Mouse (Mus musculus) midbrain, embryonic 10.5 days (tissue): ENCODE data around the gene Hist1h3d. TPM values are rescaled to one million over a fixed set of nuclear protein-coding genes. Genes with fewer than 3 reads are reported as not detected.
"Not testable (repeated sequence)": the region's sequence is repeated elsewhere in the genome, so short reads cannot be mapped to it uniquely, and the experiment has no call there.

Source experiments
- DNase-seq: peaks from one replicate; pipeline ENCODE4 v3.0.0-alpha.2; 2017; ENCODE audit warnings: low spot score
- H3K27ac ChIP-seq: fragments of 300-500 bp; sonication (generic); replicated peaks from 2 replicates; pipeline ENCODE4 v1.5.1; 2016; ENCODE audit warnings: mild to moderate bottlenecking
- H3K27me3 ChIP-seq: fragments of 300-500 bp; sonication (generic); 2 replicates; pipeline ENCODE4 v1.6.1; 2016; ENCODE audit warnings: low read depth, mild to moderate bottlenecking; ENCODE audit not compliant: poor library complexity, severe bottlenecking
- H3K36me3 ChIP-seq: fragments of 300-500 bp; sonication (generic); 2 replicates; pipeline ENCODE4 v1.6.1; 2016; ENCODE audit warnings: mild to moderate bottlenecking, moderate library complexity
- H3K4me1 ChIP-seq: fragments of 300-500 bp; sonication (generic); 2 replicates; pipeline ENCODE4 v1.6.1; 2016
- H3K4me3 ChIP-seq: fragments of 300-500 bp; sonication (generic); 2 replicates; pipeline ENCODE4 v1.5.1; 2016; ENCODE audit warnings: mild to moderate bottlenecking, moderate library complexity
- H3K9me3 ChIP-seq: fragments of 300-500 bp; sonication (generic); replicated peaks from 2 replicates; pipeline ENCODE4 v1.6.1; 2016; ENCODE audit warnings: mild to moderate bottlenecking
- WGBS: fragments of 180-500 bp; shearing (Covaris S2); methylation state at CpG from one replicate; pipeline ENCODE4 v1.1.7; 2016; 5-methylcytosine and 5-hydroxymethylcytosine counted together
- polyA plus RNA-seq: library from polyadenylated mRNA; unstranded; fragments of >200 nt; fragmentation: Nextera tagmentation; extraction: Ambion mirVana; gene quantifications from 2 replicates; pipeline ENCODE4 v1.2.1, GENCODE M21; 2016

Gene Hist1h3d
- polyA plus RNA-seq, 1 experiment from 2014 or later, result 10.8 TPM

DNA sequence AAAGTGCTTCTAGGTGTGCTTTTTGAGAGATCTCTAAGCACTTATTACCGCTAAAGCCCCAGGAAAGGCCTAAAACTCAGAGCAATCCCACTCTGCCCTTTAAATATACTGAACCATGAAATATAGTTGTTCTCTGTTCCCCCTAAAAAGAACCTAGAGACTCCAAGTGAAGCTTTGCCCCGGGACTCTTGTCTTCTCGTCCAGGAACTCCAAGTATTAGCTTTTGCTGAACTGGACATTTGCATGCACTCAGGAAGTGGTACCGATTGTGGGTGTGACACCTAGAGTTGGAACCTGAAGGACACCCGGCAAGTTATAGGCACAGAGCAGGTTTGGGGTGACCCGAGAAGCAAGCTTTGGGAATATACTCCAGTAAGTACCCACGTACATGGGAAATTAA lies 15.6 kb downstream of the Hist1h3d start:
- Histone ChIP-seq H3K36me3 (no peaks in the 10 kb centered on the region), H3K4me3 (no peak overlapping the region), H3K27ac (no peak overlapping the region), H3K4me1 (peaks cover 9% of the 10 kb centered on the region), H3K27me3 (no peaks in the 10 kb centered on the region), H3K9me3 (no peaks in the 10 kb centered on the region; the same call in 1 of the 2 replicates)
- no peak for DNase-seq
- 97% methylated on average over 7 of the region's 7 CpGs for WGBS

DNA sequence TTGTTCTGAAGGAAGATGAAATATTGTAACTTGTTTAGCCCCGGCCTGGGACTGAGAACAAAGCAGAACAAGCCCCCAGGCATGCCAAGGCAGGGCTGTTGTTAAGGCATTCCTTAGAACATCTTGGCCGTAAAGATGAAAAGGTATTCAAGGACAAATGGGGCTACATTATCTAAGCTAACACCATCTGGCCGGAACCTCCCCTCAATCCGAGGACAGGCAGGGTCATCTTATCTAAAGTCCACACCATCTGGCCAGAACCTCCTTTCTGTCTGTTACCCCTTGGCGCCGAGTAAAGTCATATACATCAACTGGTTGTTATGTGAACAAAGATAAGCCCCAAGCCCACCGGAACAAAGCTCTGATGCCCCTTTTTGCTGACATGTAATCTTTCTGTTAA lies 16.3 kb downstream of the Hist1h3d start:
- H3K4me3 ChIP-seq, DNase-seq, H3K27ac ChIP-seq, H3K9me3 ChIP-seq, H3K4me1 ChIP-seq, H3K36me3 ChIP-seq, H3K27me3 ChIP-seq: not testable (repeated sequence)
- 92% methylated on average over 7 of the region's 7 CpGs for WGBS

DNA sequence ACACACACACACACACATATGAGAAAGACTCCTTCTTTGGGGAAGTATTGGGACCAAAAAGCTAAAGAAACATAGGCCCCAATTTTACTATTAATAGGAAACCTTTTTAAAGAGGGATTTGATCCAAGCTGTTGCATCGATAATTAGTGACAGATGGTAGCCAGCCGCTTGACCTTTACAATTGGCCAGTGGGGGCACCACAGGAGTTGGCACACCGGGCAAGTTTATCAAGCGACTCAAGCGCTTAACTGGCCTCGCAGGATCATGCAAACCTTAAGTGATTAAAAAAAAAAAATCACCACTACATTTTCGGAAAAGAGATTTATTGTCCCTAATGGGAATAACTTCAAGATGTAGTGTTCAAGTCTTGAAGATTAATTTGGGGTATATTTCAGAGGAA lies 17.1 kb downstream of the Hist1h3d start:
- H3K4me1 ChIP-seq, result no peaks in the 10 kb centered on the region
- H3K4me3 ChIP-seq, result no peak overlapping the region
- H3K27me3 ChIP-seq, result no peaks in the 10 kb centered on the region
- no peak for DNase-seq
- no peaks in the 10 kb centered on the region; the same call in 1 of the 2 replicates for H3K9me3 ChIP-seq
- no peak overlapping the region for H3K27ac ChIP-seq
- no peaks in the 10 kb centered on the region for H3K36me3 ChIP-seq
- 90% methylated on average over 7 of the region's 7 CpGs for WGBS

DNA sequence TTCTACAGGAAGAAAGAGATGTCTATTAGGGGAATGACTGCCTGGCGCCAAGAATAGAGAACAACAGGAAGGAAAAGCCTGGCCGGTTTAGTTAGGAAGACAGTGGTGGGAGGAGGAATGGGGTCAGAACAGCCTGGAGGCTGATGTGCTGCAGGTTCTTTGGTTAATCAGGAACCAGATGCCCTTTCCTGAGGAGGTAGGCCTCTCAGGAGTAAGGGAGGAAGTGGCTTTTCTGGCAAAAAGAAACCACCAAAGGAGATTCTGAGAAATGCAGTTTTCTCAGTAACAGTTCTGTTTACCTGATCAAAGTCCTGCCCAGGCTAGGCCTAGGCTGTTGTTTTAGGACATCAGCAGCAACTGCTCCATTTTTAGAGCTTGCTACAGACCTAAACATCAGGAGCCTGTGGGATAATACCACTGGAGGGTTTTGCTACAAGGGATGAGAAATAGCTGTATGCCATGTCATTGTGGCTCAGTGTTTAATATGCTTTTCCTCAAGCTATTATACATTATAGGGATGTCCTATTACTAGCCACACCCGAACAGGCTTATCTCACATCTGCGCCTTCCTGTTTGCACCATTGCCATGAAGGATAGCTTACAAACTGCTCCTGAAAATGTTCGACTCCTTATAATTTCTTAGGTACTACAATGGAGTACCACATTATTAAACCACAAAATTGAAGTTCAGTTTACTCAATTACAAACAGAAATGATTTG lies 17.6 kb downstream of the Hist1h3d start:
- DNase-seq, result no peak
- Histone ChIP-seq H3K4me3 (no peak overlapping the region), H3K27ac (no peak overlapping the region), H3K27me3 (no peaks in the 10 kb centered on the region), H3K36me3 (no peaks in the 10 kb centered on the region), H3K9me3 (no peaks in the 10 kb centered on the region; the same call in 1 of the 2 replicates), H3K4me1 (no peaks in the 10 kb centered on the region)
- WGBS, result 84% methylated on average over 5 of the region's 5 CpGs

DNA sequence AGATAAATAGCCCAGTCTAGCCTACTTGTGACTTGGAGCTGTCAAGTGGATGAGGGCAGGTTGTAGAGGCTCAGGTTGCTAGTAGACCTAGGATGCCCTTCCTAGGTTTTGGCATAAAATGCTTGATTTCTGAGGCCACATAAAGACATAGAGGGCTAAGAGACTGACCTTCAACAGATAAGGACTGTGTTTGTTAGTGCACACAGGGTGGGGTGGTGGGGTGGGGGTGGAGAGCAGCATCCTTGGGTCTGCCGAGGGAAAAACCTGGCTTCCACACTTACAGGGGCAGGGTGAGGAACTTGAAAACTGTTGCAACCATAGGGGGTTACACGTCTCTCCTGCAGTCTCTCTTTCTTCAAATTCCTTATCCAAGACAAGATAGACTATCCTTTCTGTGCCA lies 19.6 kb downstream of the Hist1h3d start:
- H3K4me1 ChIP-seq, result no peaks in the 10 kb centered on the region
- H3K27ac ChIP-seq, result no peak overlapping the region
- H3K9me3 ChIP-seq, result no peaks in the 10 kb centered on the region; the same call in 1 of the 2 replicates
- no peak for DNase-seq
- H3K36me3 ChIP-seq, result no peaks in the 10 kb centered on the region
- WGBS, result 78% methylated on average over 2 of the region's 2 CpGs
- H3K4me3 ChIP-seq, result no peak overlapping the region
- no peaks in the 10 kb centered on the region for H3K27me3 ChIP-seq

- Histone ChIP-seq H3K36me3 (no peaks in the 10 kb centered on the region), H3K9me3 (no peaks in the 10 kb centered on the region; the same call in 1 of the 2 replicates), H3K4me3 (no peak overlapping the region), H3K4me1 (no peaks in the 10 kb centered on the region), H3K27ac (no peak overlapping the region), H3K27me3 (no peaks in the 10 kb centered on the region)
- DNase-seq, result no peak
- WGBS, result 89% methylated on average over 7 of the region's 7 CpGs
These were observed 20.2 kb downstream of the Hist1h3d start for GRCm38 (mm10) chr13:23595622-23596372.

DNA sequence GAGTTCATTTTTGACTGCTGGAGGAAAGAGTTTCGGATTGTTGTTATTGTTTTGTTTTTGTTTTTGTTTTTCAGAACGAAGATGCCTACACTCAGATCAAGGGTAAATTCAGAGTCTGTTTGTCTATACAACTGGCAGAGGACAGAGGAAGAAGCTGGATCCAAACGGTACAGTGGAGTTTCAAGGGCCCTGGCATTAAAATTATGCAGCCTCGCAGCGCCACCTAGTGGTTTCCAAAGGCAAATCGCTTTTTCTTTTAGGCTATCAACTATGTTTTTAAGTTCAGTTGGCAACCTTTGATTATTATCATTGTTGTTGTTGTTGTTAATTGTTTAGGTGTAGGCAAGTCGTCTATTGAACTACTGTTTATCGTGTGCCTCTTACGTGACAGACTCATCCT lies 22.4 kb downstream of the Hist1h3d start:
- 9% methylated on average over 9 of the region's 9 CpGs for WGBS
- Histone ChIP-seq H3K27ac (no peak overlapping the region), H3K36me3 (no peaks in the 10 kb centered on the region), H3K4me1 (no peaks in the 10 kb centered on the region), H3K4me3 (no peak overlapping the region), H3K9me3 (no peaks in the 10 kb centered on the region), H3K27me3 (no peaks in the 10 kb centered on the region)
- DNase-seq, result peak; percentile 74

DNA sequence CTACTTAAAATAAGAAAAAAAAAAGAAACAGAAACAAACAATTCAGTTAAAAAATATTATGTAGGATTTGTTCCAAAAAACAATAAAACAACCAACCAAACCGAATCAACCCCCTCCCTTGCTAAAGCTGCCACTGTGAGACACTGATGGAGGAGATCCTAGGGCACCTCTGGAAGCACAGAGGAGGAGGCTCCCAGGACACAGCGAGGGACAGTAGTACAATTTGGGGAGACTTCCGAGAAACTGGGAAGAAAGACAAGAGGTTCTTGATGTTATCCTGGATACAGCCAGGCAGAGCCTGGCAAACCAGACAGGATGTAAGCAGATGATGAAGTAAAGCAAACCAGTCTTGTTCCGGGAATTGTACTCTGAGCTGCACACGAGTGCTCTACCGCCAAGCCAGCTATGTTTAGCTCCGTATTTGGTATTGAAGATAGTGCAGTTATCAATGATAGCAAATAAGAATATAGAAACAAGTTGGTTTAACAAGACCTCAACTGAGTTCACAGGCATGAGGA lies 27.7 kb downstream of the Hist1h3d start:
- 89% methylated on average over 7 of the region's 7 CpGs for WGBS
- no peaks in the 10 kb centered on the region for H3K9me3 ChIP-seq
- no peaks in the 10 kb centered on the region for H3K4me1 ChIP-seq
- DNase-seq, result no peak
- no peak overlapping the region for H3K27ac ChIP-seq
- no peaks in the 10 kb centered on the region for H3K36me3 ChIP-seq
- H3K27me3 ChIP-seq, result no peaks in the 10 kb centered on the region
- H3K4me3 ChIP-seq, result no peak overlapping the region

- whole genome bisulfite sequencing, result 96% methylated on average over 3 of the region's 3 CpGs
- no peaks in the 10 kb centered on the region for H3K36me3 ChIP-seq
These were observed 28.9 kb downstream of the Hist1h3d start for GRCm38 (mm10) chr13:23604452-23604851.

GRCm38 (mm10) chr13:23605052-23605451 lies 29.5 kb downstream of the Hist1h3d start:
- Histone ChIP-seq H3K27ac (no peak overlapping the region), H3K36me3 (no peaks in the 10 kb centered on the region), H3K4me1 (no peaks in the 10 kb centered on the region), H3K4me3 (no peak overlapping the region), H3K27me3 (no peaks in the 10 kb centered on the region), H3K9me3 (no peaks in the 10 kb centered on the region)
- 87% methylated on average over 3 of the region's 3 CpGs for WGBS
- no peak for DNase-seq

More at GRCm38 (mm10) chr13:23604452-23604851, 28.9 kb downstream of the Hist1h3d start:
- H3K9me3 ChIP-seq, result no peaks in the 10 kb centered on the region
- no peak overlapping the region for H3K4me3 ChIP-seq
- no peak for DNase-seq
- no peak overlapping the region for H3K27ac ChIP-seq
- no peaks in the 10 kb centered on the region for H3K4me1 ChIP-seq
- H3K27me3 ChIP-seq, result no peaks in the 10 kb centered on the region

DNA sequence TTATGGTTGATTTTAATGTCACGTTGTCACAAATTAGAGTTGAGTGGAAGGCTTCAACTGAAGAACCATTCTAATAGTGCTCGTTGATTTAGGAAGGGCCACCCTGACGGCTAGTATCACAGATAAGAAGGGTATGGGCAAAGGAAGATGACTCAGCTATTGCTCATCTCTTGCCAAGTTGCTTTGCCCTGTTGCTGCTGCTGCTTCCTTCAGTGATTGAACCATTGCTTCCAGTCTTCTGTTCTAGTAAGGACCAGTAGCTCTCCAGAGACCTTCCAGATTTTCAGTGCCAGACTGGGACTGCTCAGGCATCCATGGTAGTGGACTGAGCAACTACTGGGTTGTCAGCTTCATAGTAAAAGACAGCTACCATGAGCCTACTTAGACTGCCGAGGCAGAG lies 33.6 kb downstream of the Hist1h3d start:
- no peak for DNase-seq
- H3K9me3 ChIP-seq, result no peaks in the 10 kb centered on the region
- H3K27ac ChIP-seq, result no peak overlapping the region
- no peaks in the 10 kb centered on the region for H3K4me1 ChIP-seq
- 89% methylated on average over 4 of the region's 4 CpGs for WGBS
- H3K27me3 ChIP-seq, result no peaks in the 10 kb centered on the region
- H3K4me3 ChIP-seq, result no peak overlapping the region
- H3K36me3 ChIP-seq, result no peaks in the 10 kb centered on the region

DNA sequence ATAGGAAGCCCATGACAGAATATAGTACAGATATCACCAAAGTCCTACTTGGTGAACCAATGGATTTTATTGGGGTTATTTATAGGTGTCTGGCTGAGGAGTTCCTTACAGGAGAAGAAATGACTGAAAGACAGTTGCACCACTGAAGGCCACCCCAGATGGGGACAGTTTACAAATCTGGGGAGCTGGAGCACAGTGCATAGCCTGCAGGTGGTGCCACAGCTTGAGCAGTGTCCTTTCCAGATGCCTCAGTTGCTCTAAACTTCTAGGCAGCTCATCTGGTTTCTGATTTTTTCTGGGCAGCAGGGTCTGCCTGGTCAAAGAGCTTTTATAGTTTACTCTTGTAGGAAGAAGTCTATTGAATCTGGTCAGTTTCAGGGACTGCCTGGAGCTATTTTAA lies 34.3 kb downstream of the Hist1h3d start:
- Histone ChIP-seq H3K27ac (no peak overlapping the region), H3K36me3 (no peaks in the 10 kb centered on the region), H3K9me3 (no peaks in the 10 kb centered on the region), H3K4me3 (no peak overlapping the region), H3K27me3 (no peaks in the 10 kb centered on the region), H3K4me1 (no peaks in the 10 kb centered on the region)
- DNase-seq, result no peak

DNA sequence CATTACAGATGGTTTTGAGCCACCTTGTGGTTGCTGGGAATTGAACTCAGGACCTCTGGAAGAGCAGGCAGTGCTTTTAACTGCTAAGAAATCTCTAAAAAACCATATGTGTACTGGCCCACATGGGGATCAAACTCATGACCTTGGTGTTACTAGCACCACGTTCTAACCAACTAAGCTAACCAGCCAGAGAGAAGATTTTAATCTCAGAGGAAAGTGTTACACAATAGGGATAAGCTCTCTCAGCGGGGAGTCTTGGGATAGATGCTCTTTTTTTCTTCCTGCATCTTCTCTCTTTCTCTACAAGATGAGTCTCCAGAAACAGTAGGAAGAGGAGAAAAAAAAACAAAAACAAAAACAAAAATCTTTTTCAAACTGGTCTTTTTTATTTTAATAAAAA lies 34.8 kb downstream of the Hist1h3d start:
- Histone ChIP-seq H3K4me1 (no peaks in the 10 kb centered on the region), H3K27me3 (no peaks in the 10 kb centered on the region), H3K4me3 (no peak overlapping the region), H3K9me3 (no peaks in the 10 kb centered on the region), H3K27ac (no peak overlapping the region), H3K36me3 (no peaks in the 10 kb centered on the region)
- WGBS, result 72% methylated on average over 2 of the region's 2 CpGs
- DNase-seq, result no peak
